Mouse (Mus musculus) embryonic fibroblast, embryonic 13.5 days (primary cell): ENCODE data around the gene Smpdl3b. TPM values are rescaled to one million over a fixed set of nuclear protein-coding genes. Genes with fewer than 3 reads are reported as not detected.
"Not testable (repeated sequence)": the region's sequence is repeated elsewhere in the genome, so short reads cannot be mapped to it uniquely, and the experiment has no call there.

Experiments
- H3K27ac ChIP-seq: 2 replicates; pipeline ENCODE4 v1.5.1; 2012; ENCODE audit warnings: low read length, control low read depth, inconsistent platforms; ENCODE audit not compliant: insufficient read depth
- H3K4me1 ChIP-seq: 2 replicates; pipeline ENCODE4 v1.6.1; 2011; ENCODE audit warnings: low read length; ENCODE audit not compliant: control insufficient read depth, insufficient read depth
- H3K4me3 ChIP-seq: 2 replicates; pipeline ENCODE4 v1.5.1; 2011; ENCODE audit warnings: mild to moderate bottlenecking, control low read depth, low read length; ENCODE audit not compliant: insufficient read depth
- CTCF ChIP-seq: IDR thresholded peaks from 2 replicates; pipeline ENCODE4 v1.5.1; 2011; ENCODE audit warnings: mild to moderate bottlenecking, control low read depth, low read length, moderate library complexity, borderline replicate concordance; ENCODE audit not compliant: insufficient read depth
- POLR2A ChIP-seq: IDR thresholded peaks from 2 replicates; pipeline ENCODE4 v1.6.1; 2011; ENCODE audit warnings: low read depth, mild to moderate bottlenecking, control low read depth, low read length, moderate library complexity
- polyA plus RNA-seq: library from polyadenylated mRNA; stranded (reverse); fragments of >200 nt; gene quantifications from 2 replicates; pipeline ENCODE4 v1.2.4, GENCODE M21; 2011; ENCODE audit warnings: low read depth; ENCODE audit not compliant: missing spikeins, insufficient read length

Gene Smpdl3b
- polyA plus RNA-seq, 1 experiment = 2.7 TPM

DNA sequence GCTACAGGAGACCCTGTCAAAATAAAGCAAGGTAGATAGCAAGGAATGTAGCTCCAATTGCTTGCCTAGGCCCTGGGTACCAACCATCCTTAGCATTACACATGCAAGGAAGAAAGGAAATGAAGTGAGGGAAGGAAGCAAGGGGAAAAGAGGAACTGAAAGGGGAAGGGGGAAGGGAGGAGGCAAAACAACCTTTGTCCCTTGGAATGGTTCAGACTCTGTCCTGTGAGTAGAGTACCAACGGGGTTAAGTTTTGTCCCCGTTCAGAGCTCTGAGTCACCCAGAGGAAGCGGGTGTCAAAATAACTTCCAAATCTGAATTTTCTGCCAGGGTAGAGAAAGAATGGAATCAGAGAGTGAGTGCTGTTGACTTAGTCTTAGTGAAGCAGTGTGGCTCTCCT is 3.2 kb upstream of the Smpdl3b start:
- Histone ChIP-seq H3K4me1 (peaks cover 7% of the 10 kb centered on the region; the same call in 1 of the 2 replicates), H3K27ac (no peak overlapping the region), H3K4me3 (no peak overlapping the region)
- TF ChIP-seq CTCF (no peak), POLR2A (no peak)

DNA sequence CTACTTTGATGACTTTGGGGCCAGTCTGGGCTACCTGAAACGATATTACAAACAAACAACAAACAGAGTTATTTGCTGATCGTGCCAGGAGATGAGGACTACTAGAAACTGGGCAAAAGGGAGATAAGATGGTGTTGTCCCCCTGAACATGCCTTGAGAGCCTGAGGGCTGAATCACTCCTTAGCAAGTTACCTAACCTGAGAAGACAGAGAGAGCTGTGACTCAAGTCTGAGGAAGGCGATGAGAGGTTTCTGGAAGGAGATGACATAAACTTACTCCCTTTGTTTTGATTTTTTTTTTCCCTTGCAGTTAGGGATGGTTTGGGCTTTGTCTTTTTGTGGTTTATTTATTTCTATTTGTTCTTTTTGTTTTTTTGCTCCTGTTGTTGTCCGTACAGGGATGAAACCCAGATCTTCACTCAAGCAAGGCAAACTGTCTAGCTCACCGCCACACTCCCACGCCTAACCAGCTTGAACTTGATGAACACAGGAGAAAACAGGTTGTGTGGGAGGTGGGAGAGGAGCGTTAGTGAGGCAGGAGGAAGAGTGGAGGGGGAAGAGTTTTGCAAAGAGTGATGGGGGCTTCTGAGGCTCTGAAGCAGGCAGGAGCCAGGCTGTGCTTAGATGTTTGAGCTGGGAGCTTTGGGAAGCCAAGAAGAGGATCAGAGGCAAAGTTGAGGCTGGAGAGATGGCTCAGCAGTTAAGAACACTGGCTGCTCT is 740 bp upstream of the Smpdl3b start:
- H3K4me3 ChIP-seq = no peak overlapping the region
- H3K4me1 ChIP-seq = peaks cover 7% of the 10 kb centered on the region; the same call in 1 of the 2 replicates
- TF ChIP-seq POLR2A = no peak
- no peak for TF ChIP-seq CTCF
- no peak overlapping the region for H3K27ac ChIP-seq

DNA sequence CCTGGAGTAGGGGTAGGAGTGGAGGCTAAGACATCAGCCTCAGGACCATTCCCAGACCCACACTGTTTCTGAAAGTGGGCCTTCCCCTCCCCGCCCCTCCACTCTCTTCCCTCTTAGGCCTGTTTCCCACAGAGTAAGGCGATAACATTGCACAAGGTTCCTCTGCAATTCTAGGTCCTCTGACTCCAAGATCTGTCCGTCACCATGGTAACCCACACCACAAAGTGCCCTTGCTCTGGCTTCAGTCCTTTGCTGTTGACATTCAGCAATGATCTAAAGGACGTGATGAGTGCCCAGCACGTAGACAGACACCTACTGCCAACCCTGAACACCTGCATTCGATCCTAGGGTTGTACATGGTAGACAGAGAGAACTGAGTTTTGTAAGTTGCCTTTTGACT is 4.1 kb downstream of the Smpdl3b start:
- Histone ChIP-seq H3K27ac (no peak overlapping the region), H3K4me1 (peaks cover 6% of the 10 kb centered on the region; the same call in 1 of the 2 replicates)
- TF ChIP-seq POLR2A (no peak), CTCF (no peak)

DNA sequence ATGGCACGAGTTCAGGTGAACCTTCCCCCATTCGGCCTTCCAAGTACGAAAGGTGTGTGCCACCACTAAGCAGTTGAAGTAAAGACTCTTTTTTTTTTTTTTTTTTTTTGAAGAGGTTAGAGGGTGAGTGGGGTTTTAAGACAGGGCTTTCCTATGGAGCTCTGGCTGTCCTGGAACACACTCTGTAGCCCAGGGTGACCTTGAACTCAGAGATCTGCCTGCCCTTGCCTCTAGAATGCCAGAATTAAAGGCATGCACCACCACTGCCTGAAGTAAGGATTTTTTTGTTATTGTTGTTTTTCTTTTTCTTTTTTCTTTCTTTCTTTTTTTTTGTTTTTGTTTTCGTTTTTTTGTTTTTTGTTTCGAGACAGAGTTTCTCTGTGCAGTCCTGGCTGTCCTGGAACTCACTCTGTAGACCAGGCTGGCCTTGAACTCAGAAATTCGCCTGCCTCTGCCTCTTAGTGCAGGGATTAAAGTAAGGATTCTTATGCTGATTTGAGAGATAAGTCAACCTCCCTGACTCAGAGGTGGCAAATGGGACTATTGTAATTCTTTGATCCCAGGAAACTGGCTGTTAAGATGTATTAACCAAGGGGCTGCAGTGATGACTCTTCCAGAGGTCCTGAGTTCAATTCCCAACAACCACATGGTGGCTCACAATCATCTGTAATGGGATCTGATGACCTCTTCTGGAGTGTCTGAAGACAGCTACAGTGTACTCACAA is 7.6 kb downstream of the Smpdl3b start:
- no peak for TF ChIP-seq CTCF
- TF ChIP-seq POLR2A = no peak

More for the DNA sequence above, 4.1 kb downstream of the Smpdl3b start:
- no peak overlapping the region for H3K4me3 ChIP-seq

DNA sequence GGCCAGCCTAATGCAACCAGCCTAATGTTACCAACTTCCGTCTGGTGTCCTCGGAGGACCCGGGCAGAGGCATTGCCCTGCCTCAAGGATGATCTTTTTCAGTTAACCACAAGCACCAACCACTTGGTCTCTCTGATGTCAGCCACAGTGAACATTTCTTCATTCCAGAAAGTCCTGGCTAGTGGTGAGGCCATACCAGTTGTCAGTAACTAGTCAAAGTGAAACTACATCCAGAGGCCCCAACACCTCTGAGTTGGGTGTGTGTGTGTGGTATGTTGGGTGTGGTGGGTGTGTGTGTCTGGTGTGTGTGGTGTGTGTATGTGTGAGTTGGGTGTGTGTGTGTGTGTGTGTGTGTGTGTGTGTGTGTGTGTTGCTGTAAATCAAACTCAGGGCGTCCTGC is 8.3 kb downstream of the Smpdl3b start:
- TF ChIP-seq CTCF (no peak), POLR2A (no peak)

More for the DNA sequence above, 7.6 kb downstream of the Smpdl3b start:
- Histone ChIP-seq H3K4me1 (no peaks in the 10 kb centered on the region), H3K4me3 (no peak overlapping the region), H3K27ac (no peak overlapping the region)

DNA sequence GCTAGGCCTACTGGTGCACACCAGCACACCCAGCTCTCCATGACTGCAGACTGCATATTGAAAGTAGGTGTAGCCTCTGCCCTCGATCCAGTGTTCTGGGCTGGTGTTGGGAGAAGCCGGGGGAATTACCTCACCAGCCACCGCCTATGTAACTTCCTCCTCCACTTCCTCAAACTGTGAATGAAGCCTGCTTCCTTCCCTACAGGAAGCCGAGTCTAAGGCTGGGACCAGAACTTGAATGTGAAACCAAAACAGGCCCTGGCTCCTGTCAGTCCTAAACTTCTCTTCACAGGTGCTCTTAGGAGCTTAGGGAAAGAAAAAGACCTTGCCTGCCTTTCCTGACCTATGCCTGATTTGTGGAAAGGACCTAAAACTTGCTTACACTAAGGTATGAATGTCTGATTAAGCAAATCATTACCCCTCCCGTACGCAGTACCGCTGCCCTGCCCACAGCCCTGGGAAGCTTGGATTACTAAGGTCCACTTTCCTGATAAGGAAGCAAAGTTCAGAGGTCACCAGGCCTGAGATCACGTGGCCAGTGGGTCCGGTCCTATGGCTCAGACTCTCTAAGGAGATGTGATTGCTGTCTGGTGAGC is 9.3 kb downstream of the Smpdl3b start:
- TF ChIP-seq CTCF (no peak), POLR2A (no peak)
- no peak overlapping the region for H3K4me3 ChIP-seq
- no peak overlapping the region for H3K27ac ChIP-seq
- no peaks in the 10 kb centered on the region for H3K4me1 ChIP-seq

More for the DNA sequence above, 8.3 kb downstream of the Smpdl3b start:
- H3K4me1 ChIP-seq = no peaks in the 10 kb centered on the region
- no peak overlapping the region for H3K4me3 ChIP-seq
- no peak overlapping the region for H3K27ac ChIP-seq

DNA sequence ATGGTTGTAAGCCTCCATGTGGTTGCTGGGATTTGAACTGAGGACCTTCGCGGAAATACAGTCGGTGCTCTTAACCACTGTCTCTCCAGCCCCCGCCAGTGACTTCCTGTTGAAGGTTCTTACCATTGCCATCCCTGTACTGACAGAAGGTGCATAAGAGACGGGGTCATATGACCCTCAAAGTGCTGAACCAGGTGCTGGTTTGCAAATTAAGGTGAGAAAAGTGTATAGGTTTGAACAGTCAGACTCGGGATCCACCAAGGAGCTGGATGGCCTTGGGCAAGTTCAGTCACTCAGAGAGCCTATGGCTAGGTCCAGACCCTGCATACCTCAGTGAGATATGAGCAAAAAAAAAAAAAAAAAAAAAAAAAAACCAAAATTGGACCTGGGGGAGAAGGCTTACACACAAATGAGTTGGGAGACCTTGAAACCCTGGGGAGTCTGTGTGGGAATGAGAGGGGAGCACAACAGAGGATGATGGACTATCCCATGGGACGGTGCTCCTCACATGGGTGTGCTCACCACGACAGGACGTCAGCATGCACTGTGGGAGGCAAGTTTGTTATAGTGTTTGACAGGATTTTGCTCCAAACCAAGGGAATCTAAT is 10.0 kb downstream of the Smpdl3b start:
- no peak for TF ChIP-seq CTCF
- no peak for TF ChIP-seq POLR2A
- Histone ChIP-seq H3K4me3 (no peak overlapping the region), H3K27ac (no peak overlapping the region), H3K4me1 (no peaks in the 10 kb centered on the region)

DNA sequence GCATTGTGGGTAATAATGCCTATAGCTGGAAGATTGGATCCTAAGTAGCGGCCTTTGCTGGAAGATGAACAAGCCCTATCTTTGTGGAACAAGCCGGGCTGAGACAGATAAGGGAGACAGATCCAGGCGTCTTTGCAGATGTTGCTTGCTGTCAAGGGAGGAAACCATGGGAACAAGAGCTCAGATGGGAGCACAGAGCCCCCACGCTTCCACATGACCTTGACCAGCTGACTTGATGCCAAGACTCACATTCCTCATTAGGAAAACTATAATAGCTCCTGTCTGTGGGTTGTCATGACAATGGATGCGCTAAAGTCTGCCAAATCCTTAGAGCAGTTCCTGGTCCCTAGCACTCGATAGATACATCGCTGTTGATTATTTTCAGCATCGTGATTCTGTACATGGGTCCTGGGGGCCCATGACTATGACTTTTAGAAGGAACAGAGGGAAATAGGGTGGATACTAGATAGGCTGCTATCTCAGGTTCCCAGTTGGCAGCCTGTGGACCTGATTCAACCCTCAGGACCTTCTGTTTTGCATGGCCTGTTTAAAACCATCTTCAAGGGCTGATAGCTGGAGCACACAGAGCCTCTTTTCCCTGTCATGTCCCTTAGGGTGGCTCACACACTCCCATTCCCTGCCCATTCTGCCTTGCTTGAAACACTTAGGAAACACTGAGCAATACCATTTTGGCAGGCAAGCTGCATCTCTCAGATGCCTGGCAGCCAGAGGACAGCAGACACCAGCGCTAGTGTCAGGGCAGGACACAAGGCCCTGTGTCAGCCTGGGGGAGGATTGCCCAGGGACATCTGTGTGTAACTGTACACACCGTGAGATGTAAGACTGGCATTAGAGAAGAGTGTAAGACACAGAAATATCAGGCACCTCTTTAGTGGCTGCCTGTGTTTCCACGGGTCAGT is 12.8 kb downstream of the Smpdl3b start:
- no peak for TF ChIP-seq POLR2A
- TF ChIP-seq CTCF = no peak
- Histone ChIP-seq H3K4me3 (no peak overlapping the region), H3K27ac (no peak overlapping the region), H3K4me1 (no peaks in the 10 kb centered on the region)

DNA sequence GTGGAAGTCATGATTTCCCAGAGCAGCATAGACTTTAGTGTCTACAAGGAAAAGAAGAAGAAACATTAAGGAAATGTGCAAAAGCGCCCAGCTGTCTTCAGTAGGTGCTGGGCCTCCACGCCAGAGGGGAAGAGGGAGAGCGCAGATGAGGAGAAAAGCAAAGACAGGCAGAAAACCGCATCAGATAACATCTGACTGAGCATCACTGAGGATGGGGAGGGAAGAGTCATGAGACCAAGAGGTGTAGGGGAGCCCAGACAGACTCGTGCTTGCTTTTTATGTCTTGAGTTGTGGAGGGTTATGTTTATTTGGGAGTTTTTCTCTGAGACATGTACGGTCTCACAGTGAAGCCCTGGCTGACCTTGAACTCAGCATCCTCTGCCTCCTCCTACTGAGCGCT is 15.6 kb downstream of the Smpdl3b start:
- Histone ChIP-seq H3K4me3 (no peak overlapping the region), H3K4me1 (no peaks in the 10 kb centered on the region), H3K27ac (no peak overlapping the region)
- TF ChIP-seq CTCF (no peak), POLR2A (no peak)

DNA sequence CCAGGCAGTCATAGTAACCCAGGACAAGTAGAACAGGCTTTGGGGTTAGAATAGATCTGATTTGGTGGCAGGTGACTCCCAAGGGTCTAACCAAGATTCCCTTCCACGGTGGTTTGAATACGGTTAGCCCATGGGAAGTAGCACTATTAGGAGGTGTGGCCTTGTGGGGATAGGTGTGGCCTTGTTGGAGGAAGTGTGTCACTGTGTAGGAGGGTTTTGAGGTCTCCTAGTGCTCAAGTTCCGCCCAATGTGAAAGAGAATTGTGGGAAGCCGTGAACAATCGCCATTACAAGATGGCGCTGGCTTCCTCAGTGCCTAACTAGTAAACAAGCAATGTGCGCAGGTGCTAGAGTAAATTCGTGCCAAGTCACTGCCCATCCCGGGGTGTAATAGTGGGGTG is 19.9 kb downstream of the Smpdl3b start:
- not testable (repeated sequence) for H3K4me1 ChIP-seq, H3K27ac ChIP-seq, H3K4me3 ChIP-seq
